Mouse (Mus musculus) stomach, embryonic 15.5 days (tissue): Measurements from ENCODE around the gene Fgd3. TPM values are rescaled to one million over a fixed set of nuclear protein-coding genes. Genes with fewer than 3 reads are reported as not detected.

Experiments
- ATAC-seq: fragments of 200-750 bp; cut with Nextera tagmentation; 2 replicates; pipeline ENCODE4 v1.8.0; 2017; ENCODE audit warnings: low read depth, moderate number of reproducible peaks, moderate TSS enrichment; ENCODE audit not compliant: insufficient read depth, low FRiP score
- H3K27ac ChIP-seq: fragments of 300-500 bp; sonication (generic); 2 replicates; pipeline ENCODE4 v1.5.1; 2015; ENCODE audit warnings: mild to moderate bottlenecking, inconsistent platforms
- H3K27me3 ChIP-seq: fragments of 300-500 bp; sonication (generic); replicated peaks from 2 replicates; pipeline ENCODE4 v1.6.1; 2015; ENCODE audit warnings: inconsistent platforms
- H3K36me3 ChIP-seq: fragments of 300-500 bp; sonication (generic); 2 replicates; pipeline ENCODE4 v1.6.1; 2015; ENCODE audit warnings: inconsistent platforms
- H3K4me1 ChIP-seq: fragments of 300-500 bp; sonication (generic); 2 replicates; pipeline ENCODE4 v1.6.1; 2015; ENCODE audit warnings: inconsistent platforms
- H3K4me2 ChIP-seq: fragments of 300-500 bp; sonication (generic); 2 replicates; pipeline ENCODE4 v1.6.1; 2015; ENCODE audit warnings: mild to moderate bottlenecking, inconsistent platforms
- H3K4me3 ChIP-seq: fragments of 300-500 bp; sonication (generic); replicated peaks from 2 replicates; pipeline ENCODE4 v1.5.1; 2015; ENCODE audit warnings: inconsistent platforms
- H3K9ac ChIP-seq: fragments of 300-500 bp; sonication (generic); 2 replicates; pipeline ENCODE4 v1.6.1; 2015; ENCODE audit warnings: inconsistent platforms
- H3K9me3 ChIP-seq: fragments of 300-500 bp; sonication (generic); 2 replicates; pipeline ENCODE4 v1.6.1; 2016; ENCODE audit warnings: inconsistent platforms
- WGBS: fragments of 180-500 bp; shearing (Covaris S2); methylation state at CpG from one replicate; pipeline ENCODE4 v1.1.7; 2015; 5-methylcytosine and 5-hydroxymethylcytosine counted together
- polyA plus RNA-seq: library from polyadenylated mRNA; unstranded; fragments of >200 nt; fragmentation: Nextera tagmentation; extraction: Ambion mirVana; gene quantifications from 2 replicates; pipeline ENCODE4 v1.2.1, GENCODE M21; 2015

The Fgd3 gene
- polyA plus RNA-seq, 1 experiment from 2014 or later, result 0.65 TPM

DNA sequence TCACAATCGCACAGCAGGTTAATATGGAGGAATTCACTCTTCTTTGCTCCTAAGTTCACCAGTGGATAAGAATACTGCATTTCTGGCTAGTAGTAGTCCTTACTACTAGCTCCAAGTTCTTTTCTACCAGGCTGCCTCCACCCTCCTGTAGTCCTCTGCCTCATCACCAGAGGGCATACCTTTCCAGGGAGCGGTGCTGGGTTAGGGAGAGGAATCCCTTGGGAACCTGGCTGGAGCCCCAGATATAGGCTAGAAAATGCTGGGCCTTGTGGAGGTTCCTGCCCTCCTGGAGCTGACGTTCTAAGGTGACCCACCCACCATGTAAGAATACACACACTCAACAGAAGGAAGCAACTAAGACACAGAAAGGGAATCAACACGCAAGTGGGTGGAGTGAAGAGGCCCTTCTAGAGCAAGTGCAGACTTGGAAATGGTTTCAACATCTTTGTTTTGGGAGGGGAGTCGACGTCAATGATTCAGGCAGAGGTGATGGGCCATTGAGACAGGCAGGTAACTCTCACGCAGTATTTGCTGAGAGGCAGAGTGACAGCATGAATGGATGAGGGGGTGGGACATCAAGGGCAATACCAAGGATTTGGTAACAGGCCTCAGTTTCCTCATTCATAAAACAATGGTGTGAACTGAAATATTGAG, 18.9 kb upstream of the Fgd3 start:
- ATAC-seq, result no peak
- Histone ChIP-seq H3K4me1 (peaks cover 23% of the 10 kb centered on the region), H3K4me2 (no peak overlapping the region), H3K9ac (no peak overlapping the region), H3K4me3 (no peak overlapping the region), H3K27ac (no peak overlapping the region), H3K27me3 (no peaks in the 10 kb centered on the region), H3K36me3 (no peaks in the 10 kb centered on the region), H3K9me3 (no peaks in the 10 kb centered on the region)
- WGBS, result 60% methylated on average over 7 of the region's 7 CpGs

DNA sequence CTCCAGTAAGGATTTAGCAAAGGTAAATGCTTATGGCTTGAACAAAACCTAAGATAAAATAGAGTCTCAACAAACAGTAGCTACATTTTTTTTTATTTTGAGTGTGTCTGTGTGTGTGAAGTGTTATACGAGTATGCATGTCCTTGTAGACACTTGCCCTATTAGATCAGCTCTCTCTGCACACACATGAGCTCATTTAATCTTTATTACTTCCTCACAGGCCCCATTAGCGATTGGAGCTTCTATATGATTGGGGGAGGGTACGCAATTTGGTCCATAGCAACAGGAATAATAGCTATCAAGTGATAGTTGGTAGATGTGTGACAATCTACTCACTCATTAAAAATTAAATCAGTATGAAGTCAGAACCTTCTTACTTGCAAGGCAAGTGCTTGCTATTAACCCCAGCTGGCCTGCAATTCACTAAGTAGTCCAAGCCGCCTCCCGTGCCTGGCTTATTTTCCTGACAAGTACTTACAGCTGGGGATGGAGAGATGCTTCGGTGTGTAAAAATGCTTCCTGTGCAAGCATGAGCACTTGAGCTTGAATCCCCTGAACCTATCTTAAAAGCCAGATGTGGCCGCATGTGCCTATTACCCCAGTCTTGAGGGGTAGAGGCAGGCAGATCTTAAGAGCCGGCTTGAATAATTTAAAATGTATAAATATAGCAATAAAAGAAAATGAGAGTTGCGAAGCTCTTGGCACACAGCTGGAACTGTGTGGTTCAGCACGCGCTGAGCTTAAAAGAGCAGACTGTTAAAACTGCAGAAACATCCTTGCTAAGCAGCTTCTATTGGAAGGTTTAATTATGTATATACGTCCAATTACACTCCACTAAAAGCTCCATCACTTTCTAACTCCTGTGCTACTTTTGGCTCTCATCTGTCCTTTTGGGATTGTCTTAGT, 15.2 kb upstream of the Fgd3 start:
- 80% methylated on average over 12 of the region's 12 CpGs for WGBS
- Histone ChIP-seq H3K4me2 (no peak overlapping the region), H3K27me3 (no peaks in the 10 kb centered on the region), H3K27ac (no peak overlapping the region), H3K9me3 (no peaks in the 10 kb centered on the region), H3K4me1 (peaks cover 2% of the 10 kb centered on the region; the same call in 1 of the 2 replicates), H3K4me3 (no peak overlapping the region), H3K36me3 (no peaks in the 10 kb centered on the region), H3K9ac (no peak overlapping the region)
- no peak for ATAC-seq

DNA sequence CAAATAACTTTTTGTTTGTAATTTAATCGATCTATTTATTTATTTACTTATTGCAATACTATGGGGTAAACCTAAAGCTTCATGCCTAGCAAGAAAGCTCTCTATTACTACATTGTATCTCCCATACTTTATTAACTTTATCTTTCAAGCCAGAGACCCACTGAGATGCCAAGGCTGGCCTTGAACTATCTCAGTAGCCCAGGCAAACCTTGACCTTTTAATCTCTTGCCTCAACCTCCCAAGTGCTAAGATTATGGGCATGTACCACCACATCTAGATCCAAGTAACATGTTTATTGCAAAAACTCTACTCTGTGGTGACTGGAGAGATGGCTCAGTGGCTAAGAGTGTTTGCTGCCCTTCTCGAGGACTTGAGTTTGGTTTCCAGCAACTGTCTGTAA, 13.1 kb upstream of the Fgd3 start:
- Histone ChIP-seq H3K9ac (no peak overlapping the region), H3K27ac (no peak overlapping the region), H3K4me2 (no peak overlapping the region), H3K36me3 (no peaks in the 10 kb centered on the region), H3K9me3 (no peaks in the 10 kb centered on the region), H3K4me1 (no peaks in the 10 kb centered on the region), H3K4me3 (no peak overlapping the region), H3K27me3 (no peaks in the 10 kb centered on the region)
- WGBS, result 57% methylated on average over 2 of the region's 2 CpGs
- no peak for ATAC-seq

DNA sequence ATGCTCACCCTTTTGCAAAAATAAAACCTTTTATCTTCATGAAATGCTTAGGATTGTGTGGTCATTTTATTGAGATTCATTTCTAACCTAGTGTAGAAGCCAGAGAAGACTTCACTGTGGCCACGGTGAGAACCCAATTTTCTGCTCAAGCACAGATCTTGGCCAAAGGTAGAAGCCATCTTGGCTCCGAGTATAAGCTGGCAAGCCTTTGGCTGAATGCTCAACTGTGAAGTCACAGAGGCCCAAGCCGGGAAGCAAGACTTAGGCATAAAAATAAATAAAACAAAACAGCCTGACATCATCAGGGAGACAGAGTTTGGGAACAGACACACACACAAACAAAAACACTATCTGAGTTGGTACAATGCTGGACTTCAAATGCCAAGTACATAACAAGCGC, 8.0 kb upstream of the Fgd3 start:
- H3K9ac ChIP-seq, result no peak overlapping the region
- no peaks in the 10 kb centered on the region for H3K36me3 ChIP-seq
- no peak overlapping the region for H3K27ac ChIP-seq
- no peak for ATAC-seq
- no peak overlapping the region for H3K4me3 ChIP-seq
- no peaks in the 10 kb centered on the region for H3K9me3 ChIP-seq
- H3K4me1 ChIP-seq, result no peaks in the 10 kb centered on the region
- H3K27me3 ChIP-seq, result no peaks in the 10 kb centered on the region
- no peak overlapping the region for H3K4me2 ChIP-seq
- 70% methylated on average over 4 of the region's 4 CpGs for WGBS

DNA sequence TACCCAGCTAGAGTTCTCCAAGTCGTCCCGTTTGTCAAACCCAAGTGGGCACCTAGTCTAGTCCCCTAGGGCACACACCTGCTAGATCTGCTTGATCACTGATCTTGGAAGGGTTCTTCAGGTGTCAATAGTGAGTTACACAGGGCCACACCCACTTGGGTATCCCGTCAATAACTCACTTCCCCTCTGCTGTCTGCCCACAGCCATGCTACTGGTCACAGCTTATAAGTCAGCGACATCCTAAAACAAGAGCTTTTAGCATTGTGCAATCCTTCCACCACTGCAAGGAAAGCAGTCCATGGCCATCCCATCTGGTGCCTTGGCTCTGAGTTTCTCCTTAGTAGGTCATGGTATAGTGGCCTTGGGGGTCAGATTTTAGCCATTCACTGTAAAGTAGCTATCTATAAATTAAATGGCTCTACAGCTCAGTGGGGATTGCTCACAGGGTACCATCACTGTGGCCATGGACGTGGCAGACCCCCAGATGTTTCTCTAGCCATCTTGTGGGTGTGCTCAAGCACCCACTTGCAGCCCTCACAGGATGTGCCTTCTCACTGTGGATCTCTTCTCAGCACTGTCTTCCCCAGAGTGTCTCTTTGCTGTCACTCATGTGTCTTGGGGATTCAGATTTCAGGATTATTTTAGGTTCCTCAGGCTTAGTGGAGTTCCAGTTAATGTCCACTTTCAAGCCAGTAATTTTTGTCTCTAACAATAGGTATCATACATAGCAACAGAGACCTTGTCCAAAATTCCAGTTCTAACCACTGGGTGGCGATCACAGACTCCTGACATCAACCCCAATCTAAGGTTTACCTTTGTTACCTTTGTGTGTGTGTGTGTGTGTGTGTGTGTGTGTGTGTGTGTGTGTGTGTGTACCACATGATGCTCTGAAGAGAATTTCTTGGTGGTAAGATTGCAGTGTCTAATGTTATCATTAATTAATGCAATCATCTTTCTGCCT, 6.4 kb upstream of the Fgd3 start:
- Histone ChIP-seq H3K27ac (no peak overlapping the region), H3K9ac (no peak overlapping the region), H3K4me2 (no peak overlapping the region), H3K4me1 (no peaks in the 10 kb centered on the region), H3K36me3 (no peaks in the 10 kb centered on the region), H3K27me3 (no peaks in the 10 kb centered on the region), H3K9me3 (no peaks in the 10 kb centered on the region), H3K4me3 (no peak overlapping the region)
- ATAC-seq, result no peak
- 60% methylated on average over 6 of the region's 6 CpGs for WGBS

DNA sequence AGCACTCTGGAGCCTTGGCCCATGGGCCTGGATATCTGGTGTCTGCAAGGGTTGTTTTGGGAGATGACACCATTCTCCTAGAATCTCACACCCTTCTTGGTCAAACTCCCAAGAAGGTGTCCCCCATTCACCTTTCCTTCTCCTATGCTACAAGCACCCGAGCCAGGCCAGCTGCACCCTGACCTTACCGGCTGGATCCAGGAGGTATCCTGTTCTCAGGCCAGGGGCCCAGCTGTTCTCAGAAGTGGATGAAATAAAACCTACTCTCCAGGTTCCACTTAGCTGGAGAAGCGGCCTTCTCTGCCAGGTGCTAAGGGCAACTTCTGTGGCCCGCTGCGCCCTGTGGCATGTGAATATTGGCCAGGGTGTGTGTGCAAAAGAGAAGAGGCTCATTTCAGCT, 4.8 kb upstream of the Fgd3 start:
- Histone ChIP-seq H3K4me1 (peaks cover 5% of the 10 kb centered on the region), H3K36me3 (no peaks in the 10 kb centered on the region), H3K27me3 (no peaks in the 10 kb centered on the region), H3K27ac (no peak overlapping the region), H3K9me3 (no peaks in the 10 kb centered on the region), H3K9ac (no peak overlapping the region), H3K4me2 (no peak overlapping the region), H3K4me3 (no peak overlapping the region)
- no peak for ATAC-seq
- WGBS, result 84% methylated on average over 5 of the region's 5 CpGs

DNA sequence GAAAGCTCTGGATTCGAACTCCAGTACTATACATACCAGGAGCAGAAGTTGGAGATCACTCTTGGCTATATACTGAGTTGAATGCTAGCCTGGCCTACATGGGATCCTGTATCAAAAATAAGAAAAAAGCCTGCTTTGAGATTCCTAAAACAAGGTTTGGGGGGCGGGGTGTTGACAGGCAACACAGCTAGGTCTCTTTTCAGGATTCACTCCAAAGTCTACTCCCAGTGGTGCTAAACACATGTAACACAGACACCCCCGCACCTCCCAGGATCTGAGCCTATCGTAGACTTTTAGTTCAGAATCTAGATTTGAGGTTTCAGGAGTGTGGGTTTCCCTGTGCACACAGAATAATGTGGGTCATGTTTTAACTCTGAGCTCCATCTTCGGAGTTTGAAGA, 2.6 kb upstream of the Fgd3 start:
- no peaks in the 10 kb centered on the region for H3K36me3 ChIP-seq
- no peaks in the 10 kb centered on the region for H3K27me3 ChIP-seq
- H3K27ac ChIP-seq, result no peak overlapping the region
- H3K4me3 ChIP-seq, result no peak overlapping the region
- no peaks in the 10 kb centered on the region for H3K9me3 ChIP-seq
- no peak overlapping the region for H3K4me2 ChIP-seq
- 84% methylated on average over 5 of the region's 5 CpGs for WGBS
- peaks cover 6% of the 10 kb centered on the region for H3K4me1 ChIP-seq
- no peak for ATAC-seq
- no peak overlapping the region for H3K9ac ChIP-seq

DNA sequence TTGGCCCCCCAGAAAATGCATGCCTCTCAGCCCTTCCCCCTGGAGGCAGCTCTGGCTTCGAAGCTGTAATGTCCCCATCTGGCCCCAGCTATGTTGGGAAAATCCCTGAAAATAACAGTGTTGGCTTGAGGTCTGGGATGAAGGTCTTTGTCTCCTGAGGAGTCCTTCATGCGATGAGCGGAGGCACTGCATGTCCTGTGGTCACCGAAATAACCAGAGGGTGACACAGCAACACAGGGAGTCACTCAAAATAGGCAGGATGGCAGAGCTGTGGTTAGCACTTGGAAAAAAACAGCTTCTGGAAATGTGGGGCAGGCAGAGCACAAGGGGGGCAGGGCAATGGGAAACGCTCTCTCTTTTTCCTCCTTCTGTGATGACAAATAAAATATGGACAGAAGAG, 2.1 kb upstream of the Fgd3 start:
- 73% methylated on average over 5 of the region's 5 CpGs for WGBS

DNA sequence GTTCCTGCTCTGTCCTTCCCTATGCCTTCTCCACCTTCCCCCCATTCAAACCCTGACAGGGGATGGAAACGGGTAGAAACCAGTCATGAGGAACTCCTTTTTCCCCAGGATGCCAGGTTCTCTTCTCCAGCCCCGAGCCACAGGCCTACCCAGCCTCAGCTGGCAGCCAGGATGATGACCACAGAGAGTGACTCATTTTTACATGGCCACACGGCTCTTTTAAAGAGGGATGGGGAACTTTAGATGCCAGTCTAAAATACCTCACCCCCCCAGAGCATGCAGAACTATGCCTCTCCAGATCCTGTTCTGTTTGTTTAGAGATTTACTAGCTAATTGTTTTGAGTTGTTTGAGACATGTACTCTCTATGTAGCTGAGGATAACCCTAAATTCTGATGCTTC, 1.3 kb upstream of the Fgd3 start:
- WGBS, result 68% methylated on average over 3 of the region's 3 CpGs
- Histone ChIP-seq H3K27me3 (no peaks in the 10 kb centered on the region), H3K36me3 (no peaks in the 10 kb centered on the region), H3K4me3 (no peak overlapping the region), H3K4me2 (no peak overlapping the region), H3K9me3 (no peaks in the 10 kb centered on the region), H3K9ac (no peak overlapping the region), H3K4me1 (peaks cover 6% of the 10 kb centered on the region), H3K27ac (no peak overlapping the region)
- no peak for ATAC-seq

More for the DNA sequence above, 2.1 kb upstream of the Fgd3 start:
- H3K36me3 ChIP-seq, result no peaks in the 10 kb centered on the region
- H3K4me1 ChIP-seq, result peaks cover 6% of the 10 kb centered on the region
- no peak overlapping the region for H3K4me3 ChIP-seq
- no peak overlapping the region for H3K27ac ChIP-seq
- no peak for ATAC-seq
- H3K4me2 ChIP-seq, result no peak overlapping the region
- no peaks in the 10 kb centered on the region for H3K27me3 ChIP-seq
- H3K9me3 ChIP-seq, result no peaks in the 10 kb centered on the region
- no peak overlapping the region for H3K9ac ChIP-seq

DNA sequence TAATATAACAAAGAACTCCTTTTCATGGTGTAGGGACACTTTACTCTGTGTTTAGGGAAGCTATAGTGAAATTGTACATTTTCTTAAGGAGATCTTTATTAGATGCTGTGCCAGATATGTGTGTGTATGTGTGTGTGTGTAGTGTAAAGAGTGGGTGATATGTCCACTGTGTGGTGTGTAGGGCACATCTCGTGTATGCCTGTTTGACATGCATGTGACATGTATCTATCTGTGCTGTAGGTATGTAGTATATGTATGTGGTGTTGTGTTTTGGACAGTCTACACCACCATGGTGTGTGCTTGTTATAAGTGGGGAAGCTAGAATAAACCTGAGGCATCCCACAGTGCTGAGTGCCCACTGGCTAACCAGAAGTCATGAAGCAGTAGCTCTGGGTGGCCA, 403 bp upstream of the Fgd3 start:
- Histone ChIP-seq H3K4me3 (no peak overlapping the region), H3K27ac (no peak overlapping the region), H3K9ac (no peak overlapping the region), H3K4me1 (peaks cover 6% of the 10 kb centered on the region), H3K4me2 (0 out of 2 replicates have a peak overlapping the region, but pooled peaks have one; percentile 40), H3K36me3 (no peaks in the 10 kb centered on the region), H3K27me3 (no peaks in the 10 kb centered on the region), H3K9me3 (no peaks in the 10 kb centered on the region)
- 79% methylated on average over 1 of the region's 1 CpGs for WGBS
- no peak for ATAC-seq

DNA sequence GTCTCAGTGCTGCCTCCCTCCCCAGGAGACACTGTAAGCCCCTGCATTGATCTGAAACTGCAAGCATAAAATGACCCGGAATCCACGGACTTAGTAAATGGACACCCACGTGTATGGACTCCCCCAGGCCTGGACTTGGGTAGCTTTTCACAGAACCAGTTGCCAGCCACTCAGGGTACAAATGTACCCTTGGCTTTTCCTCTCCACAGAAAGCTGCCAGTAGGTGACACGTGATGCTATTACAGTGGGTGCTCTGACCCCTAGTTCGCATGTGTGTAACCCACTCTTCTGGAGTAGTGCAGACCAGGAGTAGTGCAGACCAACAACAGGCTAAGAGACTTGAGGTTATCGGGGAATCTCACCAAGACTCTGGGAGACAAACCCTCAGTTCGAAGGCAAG, 2.2 kb downstream of the Fgd3 start:
- no peak overlapping the region for H3K9ac ChIP-seq
- H3K4me1 ChIP-seq, result peaks cover 6% of the 10 kb centered on the region
- no peak overlapping the region for H3K27ac ChIP-seq
- no peaks in the 10 kb centered on the region for H3K9me3 ChIP-seq
- H3K27me3 ChIP-seq, result no peaks in the 10 kb centered on the region
- WGBS, result 80% methylated on average over 7 of the region's 7 CpGs
- no peak overlapping the region for H3K4me3 ChIP-seq
- H3K36me3 ChIP-seq, result no peaks in the 10 kb centered on the region
- no peak for ATAC-seq
- H3K4me2 ChIP-seq, result no peak overlapping the region
